Mouse (Mus musculus): ENCODE results near the gene Tcf7l1.

DNA sequence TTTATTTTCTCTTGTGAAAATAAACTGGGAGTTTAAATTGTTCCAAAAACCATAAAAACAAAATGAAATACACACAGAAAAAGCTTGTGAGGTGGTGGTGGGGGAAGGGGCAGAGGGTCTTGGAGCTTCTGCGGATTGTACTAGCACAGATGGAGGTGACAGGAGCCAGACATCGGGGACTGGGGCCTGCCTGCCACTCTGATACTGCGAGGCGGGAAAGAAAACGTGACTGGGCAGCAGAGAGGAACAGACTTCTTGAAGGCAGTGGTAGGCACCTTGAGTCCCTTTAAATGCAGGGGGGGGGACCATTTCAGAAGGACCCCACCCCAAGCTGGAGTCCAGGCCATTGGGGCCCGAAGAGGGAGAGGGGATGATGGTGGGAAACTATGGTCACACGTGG, 162.7 kb downstream of the Tcf7l1 start:
- no peak for TF ChIP-seq CTCF (IDR thresholded peaks at IDR 0.05 in 2 of 3, conservative IDR thresholded peaks at IDR 0.05 in 1 of 3; ENCODE audit: control insufficient read depth in 1 of 3, insufficient read depth in 1 of 3, low read depth in 2 of 3, low read length in 3 of 3, poor library complexity in 1 of 3, severe bottlenecking in 1 of 3)
- no peak for TF ChIP-seq POLR2A (IDR thresholded peaks at IDR 0.05; ENCODE audit: control insufficient read depth in 1 of 2, insufficient read depth in 1 of 2, low read depth in 1 of 2, low read length in 2 of 2, poor library complexity in 1 of 2)
- TF ChIP-seq EP300 (IDR thresholded peaks at IDR 0.05; ENCODE audit: low read depth in 1 of 2, low read length in 2 of 2) = no peak
- no peak for TF ChIP-seq ETS1 (IDR thresholded peaks at IDR 0.05; ENCODE audit: low read depth, low read length)
- TF ChIP-seq MXI1 (IDR thresholded peaks at IDR 0.05; ENCODE audit: low read depth, low read length) = no peak
- no peak for TF ChIP-seq CHD2 (IDR thresholded peaks at IDR 0.05; ENCODE audit: low read length)
- no peak for TF ChIP-seq SMC3 (IDR thresholded peaks at IDR 0.05; ENCODE audit: low read depth, low read length)
